Mouse (Mus musculus): ENCODE measurements around the gene Tmem258. TPM values are rescaled to one million over a fixed set of nuclear protein-coding genes. Genes with fewer than 3 reads are reported as not detected.

The Tmem258 gene
- total and polyA plus RNA-seq, 3 experiments, result 337 to 354 TPM; not detected in 1

DNA sequence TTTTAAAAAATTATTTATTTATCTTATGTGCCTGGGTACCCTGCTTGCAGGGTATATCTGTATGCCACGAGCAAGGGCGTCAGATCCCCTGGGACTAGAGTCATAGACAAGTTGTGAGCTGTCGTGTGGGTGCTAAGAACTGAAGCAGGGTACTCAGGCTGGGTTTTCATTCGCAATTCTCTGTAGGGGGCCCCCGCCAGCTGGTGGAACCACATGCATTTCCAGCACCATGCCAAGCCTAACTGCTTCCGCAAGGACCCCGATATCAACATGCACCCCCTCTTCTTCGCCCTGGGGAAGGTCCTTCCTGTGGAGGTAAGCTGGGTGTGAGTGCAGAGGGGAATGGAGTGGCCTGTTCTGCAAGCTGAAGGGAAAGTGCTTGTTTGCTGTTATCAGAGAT is 17.2 kb upstream of the Tmem258 start:
- Histone ChIP-seq H3K9me3 (replicated peaks; ENCODE audit: insufficient read depth, low read length) (no peaks in the 10 kb centered on the region), H3K27me3 (ENCODE audit: control insufficient read depth in 1 of 2, insufficient read depth in 2 of 2, low read length in 2 of 2) (no peaks in the 10 kb centered on the region), H3K4me1 (ENCODE audit: control insufficient read depth in 1 of 2, insufficient read depth in 2 of 2, low read length in 2 of 2) (peaks cover 0 to 18% of the 10 kb centered on the region in 2 experiments; a peak in 3 of 4 replicates), H3K9ac (ENCODE audit: control insufficient read depth, low read depth, low read length, poor library complexity, severe bottlenecking) (no peak overlapping the region), H3K79me2 (ENCODE audit: control insufficient read depth, insufficient read depth, low read length, poor library complexity) (peaks cover 16% of the 10 kb centered on the region), H3K36me3 (ENCODE audit: control insufficient read depth in 1 of 2, insufficient read depth in 2 of 2, low read length in 2 of 2) (peaks cover 0 to 11% of the 10 kb centered on the region in 2 experiments; a peak in 3 of 4 replicates), H3K27ac (ENCODE audit: control insufficient read depth, low read depth, low read length) (no peak overlapping the region), H3K4me3 (ENCODE audit: control insufficient read depth in 1 of 2, insufficient read depth in 1 of 2, low read depth in 2 of 2, low read length in 2 of 2) (no peak overlapping the region)
- DNase-seq (ENCODE audit: low read depth, low spot score), result no peak
- TF ChIP-seq ETS1 (IDR thresholded peaks at IDR 0.05; ENCODE audit: low read depth, low read length) (no peak), MYC (IDR thresholded peaks at IDR 0.05; ENCODE audit: low read depth, low read length) (no peak), TCF12 (IDR thresholded peaks at IDR 0.05; ENCODE audit: low read depth, low read length) (no peak), NELFE (IDR thresholded peaks at IDR 0.05; ENCODE audit: low read depth, low read length) (no peak), JUND (IDR thresholded peaks at IDR 0.05; ENCODE audit: low read depth, low read length) (no peak), USF2 (IDR thresholded peaks at IDR 0.05; ENCODE audit: borderline replicate concordance in 1 of 2, insufficient read depth in 1 of 2, low read depth in 1 of 2, low read length in 2 of 2) (no peak), E2F4 (IDR thresholded peaks at IDR 0.05; ENCODE audit: borderline replicate concordance, low read depth, low read length) (no peak), CHD2 (IDR thresholded peaks at IDR 0.05; ENCODE audit: low read length) (no peak), POLR2AphosphoS5 (IDR thresholded peaks at IDR 0.05; ENCODE audit: borderline replicate concordance, low read depth, low read length) (no peak), ZNF384 (IDR thresholded peaks at IDR 0.05; ENCODE audit: low read depth, low read length) (no peak)

DNA sequence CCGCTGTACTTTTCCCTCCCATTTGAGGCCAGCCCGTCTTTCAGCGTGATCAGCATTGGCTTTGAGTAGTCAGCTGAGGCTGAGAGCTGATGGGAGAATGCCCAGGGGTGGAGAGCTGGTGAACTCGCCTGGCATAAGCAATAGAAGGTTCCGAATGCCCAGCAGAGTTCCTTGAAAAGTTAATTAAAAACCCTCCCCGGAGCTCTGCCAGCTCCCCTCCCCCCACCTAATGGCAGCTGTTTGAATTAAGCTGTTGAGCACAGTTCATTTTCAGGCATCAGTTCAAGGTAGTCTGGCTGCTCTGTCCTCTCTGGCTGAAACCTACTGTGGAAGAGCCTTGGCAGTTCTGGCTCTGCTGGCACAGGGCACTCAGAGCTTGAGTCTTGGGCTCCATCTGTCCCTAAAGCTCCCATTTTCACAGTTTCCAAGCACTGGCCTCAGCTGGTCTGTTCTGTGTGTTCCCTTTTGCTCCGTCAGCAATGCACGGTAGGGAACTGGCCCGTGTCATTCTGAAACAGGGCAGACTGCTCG is 15.5 kb upstream of the Tmem258 start:
- Histone ChIP-seq H3K9me3 (replicated peaks; ENCODE audit: insufficient read depth, low read length) (no peaks in the 10 kb centered on the region), H3K9ac (ENCODE audit: control insufficient read depth, low read depth, low read length, poor library complexity, severe bottlenecking) (no peak overlapping the region), H3K4me1 (ENCODE audit: control insufficient read depth in 1 of 2, insufficient read depth in 2 of 2, low read length in 2 of 2) (peaks cover 0 to 18% of the 10 kb centered on the region in 2 experiments; a peak in 3 of 4 replicates), H3K4me3 (ENCODE audit: control insufficient read depth in 1 of 2, insufficient read depth in 1 of 2, low read depth in 2 of 2, low read length in 2 of 2) (no peak overlapping the region), H3K36me3 (ENCODE audit: control insufficient read depth in 1 of 2, insufficient read depth in 2 of 2, low read length in 2 of 2) (peaks cover 4 to 7% of the 10 kb centered on the region in 2 experiments; a peak in 3 of 4 replicates), H3K27ac (ENCODE audit: control insufficient read depth, low read depth, low read length) (no peak overlapping the region), H3K79me2 (ENCODE audit: control insufficient read depth, insufficient read depth, low read length, poor library complexity) (peaks cover 11% of the 10 kb centered on the region), H3K27me3 (ENCODE audit: control insufficient read depth in 1 of 2, insufficient read depth in 2 of 2, low read length in 2 of 2) (no peaks in the 10 kb centered on the region)
- DNase-seq (ENCODE audit: low read depth, low spot score), result no peak
- TF ChIP-seq MEF2A (IDR thresholded peaks at IDR 0.05; ENCODE audit: extremely low read depth, insufficient replicate concordance, low read depth, low read length, poor library complexity, severe bottlenecking), result no peak
- TF ChIP-seq RCOR1 (IDR thresholded peaks at IDR 0.05; ENCODE audit: low read depth, low read length), result no peak
- no peak for TF ChIP-seq SMC3 (IDR thresholded peaks at IDR 0.05; ENCODE audit: low read depth, low read length)
- no peak for TF ChIP-seq POLR2AphosphoS5 (IDR thresholded peaks at IDR 0.05; ENCODE audit: borderline replicate concordance, low read depth, low read length)
- TF ChIP-seq UBTF (IDR thresholded peaks at IDR 0.05; ENCODE audit: borderline replicate concordance, insufficient read depth, low read depth, low read length), result no peak
- no peak for TF ChIP-seq MAZ (IDR thresholded peaks at IDR 0.05; ENCODE audit: low read depth, low read length)
- TF ChIP-seq KAT2A (conservative IDR thresholded peaks at IDR 0.05; ENCODE audit: low read depth, low read length), result no peak
